Mouse (Mus musculus) heart, postnatal 14 days (tissue): ENCODE results near the gene Zfyve1. TPM values are rescaled to one million over a fixed set of nuclear protein-coding genes. Genes with fewer than 3 reads are reported as not detected.

Experiments
- DNase-seq, 2 experiments: peaks; one replicate each; pipeline ENCODE4 v3.0.0; 2021 to 2022
- intact Hi-C: fragments of 180-260 bp; cut with DNase I; formaldehyde crosslinking; loops from one replicate; pipeline ENCODE4 v1.15.1; 2025
- total RNA-seq, 2 experiments: library from RNA; stranded (reverse); gene quantifications; 2 replicates each; pipeline ENCODE4 v1.2.3; 2021

Zfyve1 gene
- total RNA-seq, 2 experiments from 2014 or later, result 17.9 to 18.4 TPM

GRCm38 (mm10) chr12:83527816-83528215 lies 69.2 kb downstream of the Zfyve1 start:
- intact Hi-C loops, result no loop called here
- DNase-seq, result no peak

GRCm38 (mm10) chr12:83525822-83526544 lies 71.0 kb downstream of the Zfyve1 start:
- intact Hi-C loops, result no loop called here
- DNase-seq, result no peak

- DNase-seq, result no peak
- intact Hi-C loops, result no loop called here
Observed at GRCm38 (mm10) chr12:83524329-83524728, 72.7 kb downstream of the Zfyve1 start.

- DNase-seq, result no peak
- intact Hi-C loops, result no loop called here
Observed at GRCm38 (mm10) chr12:83523892-83524291, 73.1 kb downstream of the Zfyve1 start.

- intact Hi-C loops, result no loop called here
- DNase-seq, result no peak
Observed at GRCm38 (mm10) chr12:83523056-83523455, 74.0 kb downstream of the Zfyve1 start.

GRCm38 (mm10) chr12:83521083-83521482 lies 75.9 kb downstream of the Zfyve1 start:
- intact Hi-C loops, result no loop called here
- no peak for DNase-seq

- peak; percentile 94 to 98 for DNase-seq
- intact Hi-C loops, result no loop called here
Observed at GRCm38 (mm10) chr12:83520311-83520890, 76.6 kb downstream of the Zfyve1 start, which contains the start of gene Dcaf4. Dcaf4 (plus strand) TSS chr12:83520466.

- DNase-seq, result no peak
- intact Hi-C loops, result no loop called here
Observed at GRCm38 (mm10) chr12:83517580-83517979, 79.4 kb downstream of the Zfyve1 start.

- intact Hi-C loops, result no loop called here
- DNase-seq, result no peak
Observed at GRCm38 (mm10) chr12:83514216-83514615, 82.8 kb downstream of the Zfyve1 start.

GRCm38 (mm10) chr12:83513185-83513584 lies 83.8 kb downstream of the Zfyve1 start:
- DNase-seq, result peak; percentile 40 to 41
- intact Hi-C loops, result no loop called here

- intact Hi-C loops, result no loop called here
- DNase-seq, result no peak
Observed at GRCm38 (mm10) chr12:83512783-83513182, 84.2 kb downstream of the Zfyve1 start.

- intact Hi-C loops, result no loop called here
Observed at GRCm38 (mm10) chr12:83510586-83510985, 86.4 kb downstream of the Zfyve1 start.

GRCm38 (mm10) chr12:83506543-83506942 lies 90.5 kb downstream of the Zfyve1 start:
- DNase-seq, result no peak
- intact Hi-C loops, result no loop called here

More at GRCm38 (mm10) chr12:83510586-83510985, 86.4 kb downstream of the Zfyve1 start:
- DNase-seq, result no peak

GRCm38 (mm10) chr12:83502190-83502589 lies 94.8 kb downstream of the Zfyve1 start:
- intact Hi-C loops, result loop anchor here (1.0 to 5.0 kb wide), 3 partner anchors 135 to 388 kb away; no protein-coding TSS in a partner anchor
- DNase-seq, result peak; percentile 60 to 77

GRCm38 (mm10) chr12:83499256-83499655 lies 97.8 kb downstream of the Zfyve1 start:
- intact Hi-C loops, result no loop called here
- DNase-seq, result no peak

GRCm38 (mm10) chr12:83497959-83498358 lies 99.1 kb downstream of the Zfyve1 start:
- no peak for DNase-seq
- intact Hi-C loops, result no loop called here

- intact Hi-C loops, result no loop called here
- DNase-seq, result no peak
Observed at GRCm38 (mm10) chr12:83496736-83497135, 100.3 kb downstream of the Zfyve1 start.

Other genes with a start within 250 kb of the Zfyve1 start
- gene Dpf3, start 109.5 kb downstream of the Zfyve1 start, total RNA-seq, result 10 to 100 TPM; 20.7 to 26.0 TPM
- gene Dcaf4, start 76.8 kb downstream of the Zfyve1 start, total RNA-seq, result 10 to 100 TPM; 15.7 to 18.3 TPM
- 10 to 100 TPM; 63.9 to 71.8 TPM for gene Rbm25, start 34.0 kb upstream of the Zfyve1 start, total RNA-seq
- gene Psen1, start 90.9 kb upstream of the Zfyve1 start, total RNA-seq, result 10 to 100 TPM; 31.7 to 37.3 TPM
- 10 to 100 TPM; 21.8 to 24.8 TPM for gene Papln, start 166.4 kb upstream of the Zfyve1 start, total RNA-seq